Mouse (Mus musculus): Measurements from ENCODE around the gene Wfdc15a. TPM values are rescaled to one million over a fixed set of nuclear protein-coding genes. Genes with fewer than 3 reads are reported as not detected.

Wfdc15a gene
- total and polyA plus RNA-seq, 3 experiments = not detected

GRCm38 (mm10) chr2:164156158-164156557 lies 43.8 kb downstream of the Wfdc15a start:
- TF ChIP-seq POLR2AphosphoS2 (IDR thresholded peaks at IDR 0.05; ENCODE audit: low read depth, low read length) (0 out of 2 replicates have a peak, but pooled peaks have one; percentile 27), ZMIZ1 (IDR thresholded peaks at IDR 0.05; ENCODE audit: low read depth, low read length) (no peak)
- H3K9ac ChIP-seq (ENCODE audit: insufficient read depth, low read depth) = no peak overlapping the region
- H3K36me3 ChIP-seq (replicated peaks in 1 of 2; ENCODE audit: control insufficient read depth in 1 of 2, insufficient read depth in 1 of 2, low read length in 1 of 2) = peaks cover 46 to 73% of the 10 kb centered on the region in 2 experiments
- no peak overlapping the region for H3K4me2 ChIP-seq (ENCODE audit: insufficient read depth, low read depth, poor library complexity, severe bottlenecking)
- H3K9me3 ChIP-seq (replicated peaks; ENCODE audit: low read length) = no peaks in the 10 kb centered on the region
- no peak overlapping the region for H3K27ac ChIP-seq (ENCODE audit: insufficient read depth, low read depth)
- no peaks in the 10 kb centered on the region for H3K4me1 ChIP-seq (ENCODE audit: control insufficient read depth in 1 of 2, insufficient read depth in 2 of 2)
- H3K27me3 ChIP-seq (replicated peaks) = no peaks in the 10 kb centered on the region
- in situ Hi-C loops (cut with MboI; ENCODE audit: low pct_ligation_motif_present, low pct_unique_long_range_greater_than_20kb, low sequenced_read_pairs) (no loop called here), dilution Hi-C loops (cut with MboI; ENCODE audit: extremely low pct_ligation_motif_present, extremely low pct_unique_long_range_greater_than_20kb, low sequenced_read_pairs) (no loop called here)
- no peak for DNase-seq (ENCODE audit: extremely low read depth)
- H3K4me3 ChIP-seq (replicated peaks in 1 of 3; ENCODE audit: low read depth in 2 of 3, low read length in 2 of 3, poor library complexity in 1 of 3) = no peak overlapping the region
- no peaks in the 10 kb centered on the region for H3K79me2 ChIP-seq (replicated peaks; ENCODE audit: control insufficient read depth, extremely low read depth, insufficient read depth, poor library complexity, severe bottlenecking)

DNA sequence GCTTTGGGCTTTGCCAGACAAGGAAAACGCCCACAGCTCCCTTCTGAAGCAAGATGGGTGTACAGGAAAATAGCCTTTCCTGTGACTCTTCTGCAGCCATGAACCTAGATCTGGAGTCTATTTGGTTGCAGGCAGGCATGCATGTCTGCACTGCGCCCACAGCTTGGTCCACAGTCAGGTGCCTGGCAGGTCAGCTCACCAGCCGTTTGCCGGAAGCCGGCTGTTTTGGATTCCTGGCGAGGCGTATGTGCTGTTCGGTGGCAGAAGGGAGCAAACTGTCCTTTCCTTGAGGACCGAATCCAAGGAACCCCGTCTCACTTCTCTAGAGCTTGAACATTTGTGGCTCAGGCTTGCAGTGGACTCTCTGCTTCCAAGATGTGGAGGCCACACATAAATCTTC lies 45.9 kb downstream of the Wfdc15a start:
- H3K36me3 ChIP-seq (replicated peaks in 1 of 2; ENCODE audit: control insufficient read depth in 1 of 2, insufficient read depth in 1 of 2, low read length in 1 of 2) = peaks cover 67 to 89% of the 10 kb centered on the region in 2 experiments

GRCm38 (mm10) chr2:164152341-164152740 lies 47.6 kb downstream of the Wfdc15a start:
- Histone ChIP-seq H3K4me1 (ENCODE audit: control insufficient read depth in 1 of 2, insufficient read depth in 2 of 2) (peaks cover 0 to 17% of the 10 kb centered on the region in 2 experiments; a peak in 2 of 4 replicates), H3K4me3 (replicated peaks in 1 of 3; ENCODE audit: low read depth in 2 of 3, low read length in 2 of 3, poor library complexity in 1 of 3) (no peak overlapping the region), H3K27ac (ENCODE audit: insufficient read depth, low read depth) (no peak overlapping the region), H3K9me3 (replicated peaks; ENCODE audit: low read length) (no peaks in the 10 kb centered on the region), H3K27me3 (replicated peaks) (no peaks in the 10 kb centered on the region), H3K36me3 (replicated peaks in 1 of 2; ENCODE audit: control insufficient read depth in 1 of 2, insufficient read depth in 1 of 2, low read length in 1 of 2) (peaks cover 73 to 95% of the 10 kb centered on the region in 2 experiments), H3K79me2 (replicated peaks; ENCODE audit: control insufficient read depth, extremely low read depth, insufficient read depth, poor library complexity, severe bottlenecking) (no peaks in the 10 kb centered on the region), H3K4me2 (ENCODE audit: insufficient read depth, low read depth, poor library complexity, severe bottlenecking) (no peak overlapping the region), H3K9ac (ENCODE audit: insufficient read depth, low read depth) (no peak overlapping the region)
- no peak for TF ChIP-seq IRF4 (IDR thresholded peaks at IDR 0.05; ENCODE audit: low read depth, low read length)
- no peak for TF ChIP-seq NELFE (IDR thresholded peaks at IDR 0.05; ENCODE audit: low read depth, low read length)
- no peak for TF ChIP-seq CHD2 (IDR thresholded peaks at IDR 0.05; ENCODE audit: low read length)
- no peak for TF ChIP-seq TCF12 (IDR thresholded peaks at IDR 0.05; ENCODE audit: low read depth, low read length)
- no peak for TF ChIP-seq UBTF (IDR thresholded peaks at IDR 0.05; ENCODE audit: low read depth, low read length)
- TF ChIP-seq RAD21 (IDR thresholded peaks at IDR 0.05; ENCODE audit: low read depth, low read length) = no peak
- no peak for TF ChIP-seq MAX (IDR thresholded peaks at IDR 0.05; ENCODE audit: low read length)
- TF ChIP-seq JUN (IDR thresholded peaks at IDR 0.05; ENCODE audit: insufficient read depth, low read depth, low read length) = no peak
- no peak for TF ChIP-seq ZMIZ1 (IDR thresholded peaks at IDR 0.05; ENCODE audit: low read depth, low read length)
- TF ChIP-seq SMC3 (IDR thresholded peaks at IDR 0.05; ENCODE audit: low read depth, low read length) = no peak
- no peak for TF ChIP-seq POLR2A (IDR thresholded peaks at IDR 0.05; ENCODE audit: low read depth, low read length)
- TF ChIP-seq ZC3H11A (IDR thresholded peaks at IDR 0.05; ENCODE audit: low read depth, low read length) = no peak
- TF ChIP-seq SIN3A (IDR thresholded peaks at IDR 0.05; ENCODE audit: low read length) = no peak
- no peak for TF ChIP-seq TBP (conservative IDR thresholded peaks at IDR 0.05; ENCODE audit: low read depth, low read length)
- TF ChIP-seq ETS1 (conservative IDR thresholded peaks at IDR 0.05; ENCODE audit: low read depth, low read length) = no peak
- TF ChIP-seq PAX5 (IDR thresholded peaks at IDR 0.05; ENCODE audit: low read length) = no peak
- TF ChIP-seq CTCF (conservative IDR thresholded peaks at IDR 0.05 in 1 of 2, IDR thresholded peaks at IDR 0.05 in 1 of 2; ENCODE audit: low read depth in 2 of 2, low read length in 2 of 2) = no peak
- TF ChIP-seq MAZ (IDR thresholded peaks at IDR 0.05; ENCODE audit: low read depth, low read length) = no peak
- DNase-seq (ENCODE audit: extremely low read depth) = no peak
- in situ Hi-C loops (cut with MboI; ENCODE audit: low pct_ligation_motif_present, low pct_unique_long_range_greater_than_20kb, low sequenced_read_pairs) = no loop called here
- dilution Hi-C loops (cut with MboI; ENCODE audit: extremely low pct_ligation_motif_present, extremely low pct_unique_long_range_greater_than_20kb, low sequenced_read_pairs) = no loop called here

More for the DNA sequence above, 45.9 kb downstream of the Wfdc15a start:
- H3K27ac ChIP-seq (ENCODE audit: insufficient read depth, low read depth) = no peak overlapping the region
- in situ Hi-C loops (cut with MboI; ENCODE audit: low pct_ligation_motif_present, low pct_unique_long_range_greater_than_20kb, low sequenced_read_pairs) (no loop called here), dilution Hi-C loops (cut with MboI; ENCODE audit: extremely low pct_ligation_motif_present, extremely low pct_unique_long_range_greater_than_20kb, low sequenced_read_pairs) (no loop called here)
- H3K9ac ChIP-seq (ENCODE audit: insufficient read depth, low read depth) = no peak overlapping the region
- H3K4me1 ChIP-seq (ENCODE audit: control insufficient read depth in 1 of 2, insufficient read depth in 2 of 2) = peaks cover 0 to 3% of the 10 kb centered on the region in 2 experiments; a peak in 1 of 4 replicates
- H3K27me3 ChIP-seq (replicated peaks) = no peaks in the 10 kb centered on the region
- no peaks in the 10 kb centered on the region for H3K79me2 ChIP-seq (replicated peaks; ENCODE audit: control insufficient read depth, extremely low read depth, insufficient read depth, poor library complexity, severe bottlenecking)
- H3K9me3 ChIP-seq (replicated peaks; ENCODE audit: low read length) = no peaks in the 10 kb centered on the region
- no peak overlapping the region for H3K4me2 ChIP-seq (ENCODE audit: insufficient read depth, low read depth, poor library complexity, severe bottlenecking)
- no peak overlapping the region for H3K4me3 ChIP-seq (replicated peaks in 1 of 3; ENCODE audit: low read depth in 2 of 3, low read length in 2 of 3, poor library complexity in 1 of 3)
- no peak for DNase-seq (ENCODE audit: extremely low read depth)
- TF ChIP-seq SIN3A (IDR thresholded peaks at IDR 0.05; ENCODE audit: low read length) (no peak), RAD21 (IDR thresholded peaks at IDR 0.05; ENCODE audit: low read depth, low read length) (no peak), USF1 (IDR thresholded peaks at IDR 0.05; ENCODE audit: low read depth, low read length) (no peak), NELFE (IDR thresholded peaks at IDR 0.05; ENCODE audit: low read depth, low read length) (no peak), HCFC1 (IDR thresholded peaks at IDR 0.05; ENCODE audit: low read depth, low read length) (no peak), GABPA (IDR thresholded peaks at IDR 0.05; ENCODE audit: insufficient replicate concordance, low read depth, low read length) (no peak), CHD2 (IDR thresholded peaks at IDR 0.05; ENCODE audit: low read length) (no peak), MAFK (IDR thresholded peaks at IDR 0.05; ENCODE audit: insufficient replicate concordance, low read length) (no peak)

Data from CH12.LX (cell line).